Mouse (Mus musculus) lung, postnatal 0 days (tissue): Measurements from ENCODE around the gene Enpp1.

Experiments
- CTCF ChIP-seq: IDR thresholded peaks from 2 replicates; pipeline ENCODE4 v1.5.1; 2016; ENCODE audit warnings: antibody characterized with exemption, mild to moderate bottlenecking
- EP300 ChIP-seq: IDR thresholded peaks from 2 replicates; pipeline ENCODE4 v1.6.1; 2016; ENCODE audit warnings: antibody characterized with exemption, mild to moderate bottlenecking, control low read depth

DNA sequence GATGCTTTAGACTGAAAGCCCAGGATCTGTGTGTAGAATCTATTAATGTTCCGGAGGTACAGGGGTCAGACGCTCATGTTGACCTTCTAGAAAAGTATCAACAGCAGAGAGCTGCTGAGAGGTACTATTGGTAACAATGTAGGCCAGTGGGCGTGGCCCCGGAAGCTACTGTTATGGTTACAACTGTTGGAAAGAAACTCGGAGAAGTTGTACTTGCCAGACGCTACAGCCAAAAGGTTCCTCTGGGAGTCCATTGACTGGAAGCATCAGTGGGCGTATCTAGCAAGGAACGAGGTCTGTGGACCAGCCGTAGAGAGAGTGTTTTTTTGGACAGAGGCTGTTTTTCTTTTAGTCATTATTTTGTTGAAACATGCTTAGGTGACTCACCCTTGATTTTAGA lies 102.2 kb downstream of the Enpp1 start:
- TF ChIP-seq CTCF (no peak), EP300 (no peak)
